ENCODE assay signal across 8 mouse cellular contexts in genomic region chr1:111660099-111660670, GRCm38 (mm10).
DNase-seq lines count a peak whose midpoint lies in the region; ATAC-seq and TF ChIP-seq lines count a peak whose summit lies in the region.
"Had no signal": no experiment of that assay in that cellular context is flagged by ENCODE, and none has a peak within 500 bp of the region (broad histone marks: within the 10 kb centered on the region; RNA-seq: fewer than 3 reads in every experiment).

No protein-coding gene starts in this region.

- intact Hi-C loops in heart, postnatal 25 days (cut with DNase I): loop anchor here (2.0 to 10.0 kb wide), 2 partner anchors 719 to 795 kb away; no protein-coding TSS in a partner anchor

- DNase-seq in layer of hippocampus, adult 11-12 months (ENCODE audit: low spot score): peak; percentile 53
- DNase-seq in layer of hippocampus, adult 8-10 months (ENCODE audit: low spot score in 2 of 2): no peak
- peak; percentile 44 for DNase-seq in ES-CJ7 (ENCODE audit: low read depth, low spot score)
- no peak for DNase-seq in Patski (ENCODE audit: low read depth, low spot score)
- DNase-seq in retina, embryonic 14.5 days (ENCODE audit: low spot score): peak; percentile 82
- no peak for DNase-seq in heart, postnatal 25 days (ENCODE audit: low spot score)

- H3K27me3 ChIP-seq in Patski: no peaks in the 10 kb centered on the region
- no peaks in the 10 kb centered on the region for H3K27me3 ChIP-seq in forebrain, embryonic 16.5 days (replicated peaks; ENCODE audit: control insufficient read depth, insufficient read depth, low read length)
- H3K27me3 ChIP-seq: megakaryocyte, embryonic 14.5 days had no signal

- in situ Hi-C loops in Patski (cut with MboI; ENCODE audit: low pct_unique_long_range_greater_than_20kb): loop anchor here (5.0 to 10.0 kb wide), 2 partner anchors 717 to 795 kb away; no protein-coding TSS in a partner anchor

- H3K9me3 ChIP-seq in forebrain, embryonic 16.5 days (ENCODE audit: control insufficient read depth, low read length): no peaks in the 10 kb centered on the region
- H3K9me3 ChIP-seq: megakaryocyte, embryonic 14.5 days had no signal

- no peak overlapping the region for H3K9ac ChIP-seq in forebrain, embryonic 16.5 days (replicated peaks; ENCODE audit: low read depth, low read length)

- no peaks in the 10 kb centered on the region for H3K36me3 ChIP-seq in forebrain, embryonic 16.5 days (ENCODE audit: control insufficient read depth, insufficient read depth)

- no peaks in the 10 kb centered on the region for H3K4me1 ChIP-seq in forebrain, embryonic 16.5 days (replicated peaks; ENCODE audit: control insufficient read depth, insufficient read depth, low read length)
- H3K4me1 ChIP-seq: megakaryocyte, embryonic 14.5 days had no signal

- no peak for ATAC-seq in Patski
- ATAC-seq in forebrain, embryonic 16.5 days: peak; percentile 72; the same call in 1 of the 2 replicates

- POLR2A ChIA-PET in Patski (lab: Charles Lee): no interaction called here

- no peak overlapping the region for H3K4me3 ChIP-seq in forebrain, embryonic 16.5 days (replicated peaks; ENCODE audit: low read length)
- H3K4me3 ChIP-seq: megakaryocyte, embryonic 14.5 days had no signal

- 5% methylated on average over 2 of the region's 2 CpGs for WGBS in forebrain, embryonic 16.5 days

- TF ChIP-seq CTCF in Patski (IDR thresholded peaks at IDR 0.05): peak; percentile 55

- CTCF ChIA-PET in Patski (lab: Charles Lee): interaction anchor here (1.0 kb wide), 1 partner anchor 10 kb away, joined by 3 read pairs; no protein-coding TSS in a partner anchor

- no peak overlapping the region for H3K4me2 ChIP-seq in forebrain, embryonic 16.5 days (ENCODE audit: low read length)

- H3K27ac ChIP-seq in forebrain, embryonic 16.5 days (ENCODE audit: low read length): no peak overlapping the region

Comparison
In these comparisons a context has a peak if more than half of its experiments do, and no peak if none do; other contexts are left out.
1. DNase-seq: peak in layer of hippocampus, adult 11-12 months (single experiment), ES-CJ7 (single experiment) and retina, embryonic 14.5 days (single experiment); none in layer of hippocampus, adult 8-10 months (0 of 2), Patski (single experiment) and heart, postnatal 25 days (single experiment).